Mouse (Mus musculus): ENCODE data around the gene Trp53tg5. TPM values are rescaled to one million over a fixed set of nuclear protein-coding genes. Genes with fewer than 3 reads are reported as not detected.

Trp53tg5 gene
- polyA plus RNA-seq, 1 experiment, result 97.8 TPM

DNA sequence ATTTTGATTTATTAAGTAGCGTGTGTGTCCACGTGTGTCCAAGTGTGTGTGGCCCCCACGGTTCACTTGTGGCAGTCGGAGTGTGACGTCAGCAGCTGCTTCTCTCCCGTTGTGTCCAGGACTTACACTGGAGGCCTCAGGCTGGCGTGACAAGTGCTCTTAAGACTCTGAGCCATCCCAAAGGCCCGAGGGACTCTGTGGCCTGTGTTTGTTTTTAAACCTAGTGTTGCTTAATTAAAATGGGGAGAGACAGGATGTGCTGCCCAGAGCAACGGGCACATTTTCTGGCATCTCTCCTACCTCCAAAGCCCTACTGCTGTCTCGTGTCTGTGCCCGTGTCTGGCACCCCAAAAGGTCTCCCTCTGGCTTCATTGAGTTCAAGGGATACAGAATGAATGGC lies 50.1 kb downstream of the Trp53tg5 start:
- no peak overlapping the region for H3K27ac ChIP-seq (ENCODE audit: control insufficient read depth, insufficient read depth, low read depth, low read length)
- H3K36me3 ChIP-seq (ENCODE audit: control insufficient read depth, insufficient read depth, low read length), result no peaks in the 10 kb centered on the region
- H3K4me1 ChIP-seq (ENCODE audit: control insufficient read depth, insufficient read depth, low read length), result no peaks in the 10 kb centered on the region
- H3K4me3 ChIP-seq (ENCODE audit: control insufficient read depth, low read depth, low read length), result no peak overlapping the region
- no peaks in the 10 kb centered on the region for H3K27me3 ChIP-seq (ENCODE audit: control insufficient read depth, insufficient read depth, low read length)
- TF ChIP-seq CTCF (IDR thresholded peaks at IDR 0.05; ENCODE audit: control insufficient read depth, insufficient read depth, insufficient replicate concordance, low read depth, low read length), result no peak

- Histone ChIP-seq H3K4me1 (ENCODE audit: control insufficient read depth, insufficient read depth, low read length) (no peaks in the 10 kb centered on the region), H3K27ac (ENCODE audit: control insufficient read depth, insufficient read depth, low read depth, low read length) (no peak overlapping the region), H3K4me3 (ENCODE audit: control insufficient read depth, low read depth, low read length) (no peak overlapping the region), H3K27me3 (ENCODE audit: control insufficient read depth, insufficient read depth, low read length) (no peaks in the 10 kb centered on the region), H3K36me3 (ENCODE audit: control insufficient read depth, insufficient read depth, low read length) (no peaks in the 10 kb centered on the region)
- TF ChIP-seq POLR2A (IDR thresholded peaks at IDR 0.05; ENCODE audit: control insufficient read depth, low read depth, low read length), result no peak
- no peak for TF ChIP-seq CTCF (IDR thresholded peaks at IDR 0.05; ENCODE audit: control insufficient read depth, insufficient read depth, insufficient replicate concordance, low read depth, low read length)
Observed at GRCm38 (mm10) chr2:164422675-164423393, 50.7 kb downstream of the Trp53tg5 start.

GRCm38 (mm10) chr2:164421979-164422378 lies 51.5 kb downstream of the Trp53tg5 start:
- no peaks in the 10 kb centered on the region for H3K4me1 ChIP-seq (ENCODE audit: control insufficient read depth, insufficient read depth, low read length)
- TF ChIP-seq POLR2A (IDR thresholded peaks at IDR 0.05; ENCODE audit: control insufficient read depth, low read depth, low read length) (no peak), CTCF (IDR thresholded peaks at IDR 0.05; ENCODE audit: control insufficient read depth, insufficient read depth, insufficient replicate concordance, low read depth, low read length) (no peak)

DNA sequence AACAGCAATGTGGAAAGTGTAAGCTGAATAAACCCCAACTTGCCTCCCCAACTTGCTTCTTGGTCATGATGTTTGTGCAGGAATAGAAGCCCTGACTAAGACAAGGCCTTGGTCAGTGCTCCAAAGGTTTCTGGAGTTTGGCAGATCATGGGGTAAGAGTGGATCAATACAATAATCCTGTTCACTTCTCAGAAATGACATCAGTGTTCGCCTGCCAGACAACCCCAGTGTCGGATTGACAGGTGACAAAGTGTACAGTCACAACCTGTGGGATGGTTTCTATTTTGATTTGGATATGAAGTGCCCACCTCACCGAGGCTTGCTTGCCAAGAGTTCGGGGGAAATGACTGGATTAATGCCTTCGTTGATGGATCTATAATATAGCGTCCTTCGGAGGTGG lies 52.2 kb downstream of the Trp53tg5 start:
- TF ChIP-seq CTCF (IDR thresholded peaks at IDR 0.05; ENCODE audit: control insufficient read depth, insufficient read depth, insufficient replicate concordance, low read depth, low read length), result no peak
- no peak for TF ChIP-seq POLR2A (IDR thresholded peaks at IDR 0.05; ENCODE audit: control insufficient read depth, low read depth, low read length)
- no peaks in the 10 kb centered on the region for H3K36me3 ChIP-seq (ENCODE audit: control insufficient read depth, insufficient read depth, low read length)
- H3K27ac ChIP-seq (ENCODE audit: control insufficient read depth, insufficient read depth, low read depth, low read length), result no peak overlapping the region
- H3K4me3 ChIP-seq (ENCODE audit: control insufficient read depth, low read depth, low read length), result no peak overlapping the region
- H3K4me1 ChIP-seq (ENCODE audit: control insufficient read depth, insufficient read depth, low read length), result no peaks in the 10 kb centered on the region
- no peaks in the 10 kb centered on the region for H3K27me3 ChIP-seq (ENCODE audit: control insufficient read depth, insufficient read depth, low read length)

More at GRCm38 (mm10) chr2:164421979-164422378, 51.5 kb downstream of the Trp53tg5 start:
- Histone ChIP-seq H3K27me3 (ENCODE audit: control insufficient read depth, insufficient read depth, low read length) (no peaks in the 10 kb centered on the region), H3K27ac (ENCODE audit: control insufficient read depth, insufficient read depth, low read depth, low read length) (no peak overlapping the region), H3K36me3 (ENCODE audit: control insufficient read depth, insufficient read depth, low read length) (no peaks in the 10 kb centered on the region), H3K4me3 (ENCODE audit: control insufficient read depth, low read depth, low read length) (no peak overlapping the region)

Other genes starting within 250 kb of the Trp53tg5 start
- not detected in 2 replicates for gene Svs2, start 235.3 kb downstream of the Trp53tg5 start, polyA plus RNA-seq (2012; rRNA removed)
- gene Svs3b, start 217.1 kb downstream of the Trp53tg5 start, polyA plus RNA-seq (2012; rRNA removed), result 0.23 TPM in 1 of 2 replicates, not detected in the other
- 0.16 and 0.42 TPM in 2 replicates for gene Svs4, start 195.3 kb downstream of the Trp53tg5 start, polyA plus RNA-seq (2012; rRNA removed)
- gene Svs3a, start 184.5 kb downstream of the Trp53tg5 start, polyA plus RNA-seq (2012; rRNA removed), result not detected in 2 replicates
- not detected in 2 replicates for gene Svs6, start 157.0 kb downstream of the Trp53tg5 start, polyA plus RNA-seq (2012; rRNA removed)
- gene Svs5, start 141.0 kb downstream of the Trp53tg5 start, polyA plus RNA-seq (2012; rRNA removed), result 3.4 and 4.2 TPM in 2 replicates
- gene Slpi, start 84.6 kb downstream of the Trp53tg5 start, polyA plus RNA-seq (2012; rRNA removed), result 2.2 and 2.8 TPM in 2 replicates
- gene Rbpjl, start 70.6 kb downstream of the Trp53tg5 start, polyA plus RNA-seq (2012; rRNA removed), result 0.04 and 0.05 TPM in 2 replicates
- 0.19 and 0.26 TPM in 2 replicates for gene Matn4, start 68.6 kb downstream of the Trp53tg5 start, polyA plus RNA-seq (2012; rRNA removed)
- 12.2 and 16.6 TPM in 2 replicates for gene Sdc4, start 29.8 kb downstream of the Trp53tg5 start, polyA plus RNA-seq (2012; rRNA removed)
- gene Sys1, start 16.8 kb downstream of the Trp53tg5 start, polyA plus RNA-seq (2012; rRNA removed), result 26.1 and 26.4 TPM in 2 replicates
- gene Gm20458, start 12.8 kb downstream of the Trp53tg5 start, polyA plus RNA-seq (2012; rRNA removed), result 5.0 and 5.6 TPM in 2 replicates
- gene Dbndd2, start 12.4 kb upstream of the Trp53tg5 start, polyA plus RNA-seq (2012; rRNA removed), result 16.5 and 17.0 TPM in 2 replicates
- 77.6 and 85.6 TPM in 2 replicates for gene Pigt, start 23.8 kb upstream of the Trp53tg5 start, polyA plus RNA-seq (2012; rRNA removed)
- gene Wfdc2, start 88.7 kb upstream of the Trp53tg5 start, polyA plus RNA-seq (2012; rRNA removed), result 0.51 and 0.72 TPM in 2 replicates
- 37.5 TPM in 1 of 2 replicates, not detected in the other for gene Spint3, start 99.7 kb upstream of the Trp53tg5 start, polyA plus RNA-seq (2012; rRNA removed)
- gene Wfdc6a, start 111.7 kb upstream of the Trp53tg5 start, polyA plus RNA-seq (2012; rRNA removed), result 23.9 and 25.0 TPM in 2 replicates
- gene Eppin, start 119.9 kb upstream of the Trp53tg5 start, polyA plus RNA-seq (2012; rRNA removed), result 52.4 and 70.8 TPM in 2 replicates
- gene Wfdc6b, start 139.8 kb upstream of the Trp53tg5 start, polyA plus RNA-seq (2012; rRNA removed), result 2.4 and 17.5 TPM in 2 replicates
- gene Wfdc8, start 139.9 kb upstream of the Trp53tg5 start, polyA plus RNA-seq (2012; rRNA removed), result 3.8 and 15.4 TPM in 2 replicates
- gene Wfdc16, start 165.1 kb upstream of the Trp53tg5 start, polyA plus RNA-seq (2012; rRNA removed), result 0.12 and 33.5 TPM in 2 replicates
- gene Wfdc10, start 182.3 kb upstream of the Trp53tg5 start, polyA plus RNA-seq (2012; rRNA removed), result 163 and 447 TPM in 2 replicates
- gene Wfdc9, start 182.9 kb upstream of the Trp53tg5 start, polyA plus RNA-seq (2012; rRNA removed), result 0.48 and 29.2 TPM in 2 replicates
- gene Wfdc11, start 200.4 kb upstream of the Trp53tg5 start, polyA plus RNA-seq (2012; rRNA removed), result 0.20 TPM in 1 of 2 replicates, not detected in the other
- gene Wfdc13, start 211.4 kb upstream of the Trp53tg5 start, polyA plus RNA-seq (2012; rRNA removed), result 0.32 and 36.5 TPM in 2 replicates
- gene Spint4, start 224.8 kb upstream of the Trp53tg5 start, polyA plus RNA-seq (2012; rRNA removed), result not detected in 2 replicates
- 0.69 and 0.93 TPM in 2 replicates for gene Spint5, start 241.6 kb upstream of the Trp53tg5 start, polyA plus RNA-seq (2012; rRNA removed)